Mouse (Mus musculus) limb, embryonic 12.5 days (tissue): Measurements from ENCODE around the gene Stk10. TPM values are rescaled to one million over a fixed set of nuclear protein-coding genes. Genes with fewer than 3 reads are reported as not detected.

Source experiments
- ATAC-seq: fragments of 200-750 bp; cut with Nextera tagmentation; 2 replicates; pipeline ENCODE4 v1.8.0; 2017; ENCODE audit warnings: low read depth, moderate TSS enrichment; ENCODE audit not compliant: insufficient number of reproducible peaks, insufficient read depth, low FRiP score, low TSS enrichment
- H3K27ac ChIP-seq: fragments of 300-500 bp; sonication (generic); 2 replicates; pipeline ENCODE4 v1.5.1; 2016; ENCODE audit warnings: mild to moderate bottlenecking, moderate library complexity
- H3K27me3 ChIP-seq: fragments of 300-500 bp; sonication (generic); 2 replicates; pipeline ENCODE4 v1.6.1; 2016; ENCODE audit warnings: mild to moderate bottlenecking, moderate library complexity
- H3K36me3 ChIP-seq: fragments of 300-500 bp; sonication (generic); 2 replicates; pipeline ENCODE4 v1.6.1; 2016; ENCODE audit warnings: mild to moderate bottlenecking, moderate library complexity
- H3K4me1 ChIP-seq: fragments of 300-500 bp; sonication (generic); replicated peaks from 2 replicates; pipeline ENCODE4 v1.6.1; 2016
- H3K4me2 ChIP-seq: fragments of 300-500 bp; sonication (generic); 2 replicates; pipeline ENCODE4 v1.6.1; 2016; ENCODE audit warnings: mild to moderate bottlenecking, moderate library complexity
- H3K4me3 ChIP-seq: fragments of 300-500 bp; sonication (generic); replicated peaks from 2 replicates; pipeline ENCODE4 v1.5.1; 2016; ENCODE audit warnings: mild to moderate bottlenecking
- H3K9ac ChIP-seq: fragments of 300-500 bp; sonication (generic); replicated peaks from 2 replicates; pipeline ENCODE4 v1.6.1; 2016; ENCODE audit warnings: mild to moderate bottlenecking, moderate library complexity
- H3K9me3 ChIP-seq: fragments of 300-500 bp; sonication (generic); 2 replicates; pipeline ENCODE4 v1.6.1; 2016; ENCODE audit warnings: mild to moderate bottlenecking, moderate library complexity
- WGBS: fragments of 180-500 bp; shearing (Covaris S2); methylation state at CpG from one replicate; pipeline ENCODE4 v1.1.7; 2016; 5-methylcytosine and 5-hydroxymethylcytosine counted together
- polyA plus RNA-seq: library from polyadenylated mRNA; unstranded; fragments of >200 nt; fragmentation: Nextera tagmentation; extraction: Ambion mirVana; gene quantifications from 2 replicates; pipeline ENCODE4 v1.2.1, GENCODE M21; 2016

The Stk10 gene
- polyA plus RNA-seq, 1 experiment from 2014 or later = 2.6 TPM

GRCm38 (mm10) chr11:32665639-32666038, 132.5 kb downstream of the Stk10 start:
- H3K4me2 ChIP-seq = no peak overlapping the region
- no peaks in the 10 kb centered on the region for H3K9me3 ChIP-seq
- no peak overlapping the region for H3K27ac ChIP-seq
- 91% methylated on average over 3 of the region's 3 CpGs for WGBS
- no peaks in the 10 kb centered on the region for H3K36me3 ChIP-seq
- no peak overlapping the region for H3K4me3 ChIP-seq
- no peak for ATAC-seq
- H3K27me3 ChIP-seq = no peaks in the 10 kb centered on the region
- no peak overlapping the region for H3K9ac ChIP-seq
- peaks cover 13% of the 10 kb centered on the region for H3K4me1 ChIP-seq

- no peak overlapping the region for H3K27ac ChIP-seq
- peaks cover 13% of the 10 kb centered on the region for H3K4me1 ChIP-seq
- no peak overlapping the region for H3K9ac ChIP-seq
- H3K27me3 ChIP-seq = no peaks in the 10 kb centered on the region
- no peak for ATAC-seq
- H3K36me3 ChIP-seq = no peaks in the 10 kb centered on the region
- H3K4me3 ChIP-seq = no peak overlapping the region
- no peak overlapping the region for H3K4me2 ChIP-seq
- H3K9me3 ChIP-seq = no peaks in the 10 kb centered on the region
These were observed 133.9 kb downstream of the Stk10 start for GRCm38 (mm10) chr11:32666983-32667382.

GRCm38 (mm10) chr11:32671480-32671879, 138.4 kb downstream of the Stk10 start:
- H3K4me2 ChIP-seq = no peak overlapping the region
- no peak overlapping the region for H3K9ac ChIP-seq
- no peaks in the 10 kb centered on the region for H3K9me3 ChIP-seq
- peaks cover 9% of the 10 kb centered on the region for H3K4me1 ChIP-seq
- no peak overlapping the region for H3K27ac ChIP-seq
- H3K27me3 ChIP-seq = no peaks in the 10 kb centered on the region
- ATAC-seq = no peak
- 91% methylated on average over 4 of the region's 4 CpGs for WGBS
- H3K36me3 ChIP-seq = no peaks in the 10 kb centered on the region
- no peak overlapping the region for H3K4me3 ChIP-seq

Other genes with a start within 250 kb of the Stk10 start
- gene Hba-a1, start 249.8 kb upstream of the Stk10 start, polyA plus RNA-seq = 3,017 and 3,206 TPM in 2 replicates
- 3.5 and 3.9 TPM in 2 replicates for gene Hbq1b, start 246.3 kb upstream of the Stk10 start, polyA plus RNA-seq
- gene Hba-a2, start 236.8 kb upstream of the Stk10 start, polyA plus RNA-seq = 6,550 and 6,738 TPM in 2 replicates
- gene Hbq1a, start 233.2 kb upstream of the Stk10 start, polyA plus RNA-seq = 0.90 TPM in 1 of 2 replicates, not detected in the other
- 27.7 and 29.4 TPM in 2 replicates for gene Sh3pxd2b, start 185.5 kb upstream of the Stk10 start, polyA plus RNA-seq
- gene Ubtd2, start 77.9 kb upstream of the Stk10 start, polyA plus RNA-seq = 88.8 and 94.4 TPM in 2 replicates
- 0.36 and 0.59 TPM in 2 replicates for gene Efcab9, start 1.2 kb upstream of the Stk10 start, polyA plus RNA-seq
- 91.0 and 97.5 TPM in 2 replicates for gene Fbxw11, start 109.4 kb downstream of the Stk10 start, polyA plus RNA-seq